Mouse (Mus musculus): ENCODE data around the gene Acot8. TPM values are rescaled to one million over a fixed set of nuclear protein-coding genes. Genes with fewer than 3 reads are reported as not detected.
A peak's percentile ranks its signal among the peaks of the same experiment; 100 is the strongest.
"Not testable (repeated sequence)": the region's sequence is repeated elsewhere in the genome, so short reads cannot be mapped to it uniquely, and the experiment has no call there.

Gene Acot8
- polyA plus RNA-seq, 1 experiment from 2014 or later: 12.0 TPM

DNA sequence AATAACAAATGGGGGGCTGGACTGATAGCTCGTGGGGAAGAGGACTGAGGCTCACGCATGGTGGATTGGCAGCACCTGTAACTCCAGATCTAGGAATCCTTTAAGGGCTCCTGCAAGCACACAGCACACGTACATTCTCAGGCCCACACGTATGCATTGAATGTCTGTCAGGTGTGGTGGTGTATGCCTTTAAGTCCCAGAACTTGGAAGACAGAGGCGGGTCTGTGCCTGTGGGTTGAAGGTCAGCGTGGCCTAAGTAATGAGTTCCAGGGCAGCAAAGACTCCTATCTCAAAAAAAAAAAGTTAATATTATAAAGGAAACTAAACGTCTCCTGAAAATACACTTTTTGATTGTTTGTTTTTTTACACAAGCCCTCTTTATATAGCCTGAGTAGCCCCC, 1.9 kb upstream of the Acot8 start:
- ATAC-seq (ENCODE audit: extremely low read depth, insufficient number of reproducible peaks, low FRiP score, low TSS enrichment): no peak
- H3K9me3 ChIP-seq: no peaks in the 10 kb centered on the region
- 73% methylated on average over 7 of the region's 7 CpGs for WGBS
- H3K9ac ChIP-seq: no peak overlapping the region
- no peak overlapping the region for H3K4me3 ChIP-seq
- H3K4me2 ChIP-seq: peak overlapping the region; percentile 85; the same call in 1 of the 2 replicates
- H3K27me3 ChIP-seq (replicated peaks): no peaks in the 10 kb centered on the region
- H3K4me1 ChIP-seq: peaks cover 33% of the 10 kb centered on the region
- H3K27ac ChIP-seq (replicated peaks): no peak overlapping the region
- peaks cover 23% of the 10 kb centered on the region for H3K36me3 ChIP-seq

DNA sequence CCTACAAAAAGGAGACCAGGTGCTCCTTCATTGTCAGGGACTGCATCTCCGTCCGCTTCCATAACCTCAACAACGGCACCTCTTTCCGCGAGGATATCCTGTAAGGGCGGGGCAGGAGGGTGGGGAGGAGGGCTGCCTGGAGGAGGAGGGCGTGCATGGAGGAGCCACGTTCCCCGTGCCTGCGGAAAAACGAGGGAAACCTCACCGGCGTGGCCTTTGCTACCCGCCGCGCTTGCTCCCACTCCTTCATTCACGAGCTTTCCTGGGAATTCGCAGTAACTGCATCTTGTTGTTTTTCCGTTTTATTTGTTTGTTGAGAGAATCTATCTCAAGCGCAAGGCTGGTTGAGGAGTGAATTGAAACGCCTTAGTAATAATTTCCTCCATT, 643 bp upstream of the Acot8 start:
- Histone ChIP-seq H3K36me3 (peaks cover 33% of the 10 kb centered on the region), H3K9ac (peak overlapping the region; percentile 89), H3K4me3 (peak overlapping the region; percentile 80), H3K27ac (replicated peaks) (peak overlapping the region; percentile 83), H3K4me2 (peak overlapping the region; percentile 85), H3K27me3 (replicated peaks) (no peaks in the 10 kb centered on the region), H3K9me3 (no peaks in the 10 kb centered on the region), H3K4me1 (peaks cover 33% of the 10 kb centered on the region)
- ATAC-seq (ENCODE audit: extremely low read depth, insufficient number of reproducible peaks, low FRiP score, low TSS enrichment): peak; percentile 53
- 2% methylated on average over 21 of the region's 21 CpGs for WGBS

DNA sequence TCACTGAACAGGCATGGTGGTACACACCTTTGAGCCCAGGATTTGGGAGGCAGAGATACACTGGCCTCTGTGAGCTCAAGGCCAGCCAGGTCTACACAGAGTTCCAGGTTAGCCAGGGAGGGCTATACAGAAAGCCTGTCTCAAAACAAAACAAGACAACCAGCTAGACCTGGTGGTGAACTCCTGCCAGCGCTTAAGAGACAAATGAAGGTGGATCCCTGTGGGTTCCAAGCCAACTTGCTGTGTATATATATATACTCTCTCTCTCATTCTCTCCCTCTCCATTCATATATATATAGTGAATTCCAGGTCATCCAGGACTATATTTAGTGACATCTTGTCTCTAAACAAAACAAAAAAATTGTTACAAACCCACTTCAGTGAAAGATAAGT, 765 bp downstream of the Acot8 start:
- 50% methylated on average over 1 of the region's 1 CpGs for WGBS
- ATAC-seq (ENCODE audit: extremely low read depth, insufficient number of reproducible peaks, low FRiP score, low TSS enrichment): no peak
- Histone ChIP-seq H3K9ac (peak overlapping the region; percentile 93), H3K36me3 (peaks cover 43% of the 10 kb centered on the region), H3K4me1 (peaks cover 33% of the 10 kb centered on the region), H3K27ac (replicated peaks) (peak overlapping the region; percentile 84), H3K9me3 (no peaks in the 10 kb centered on the region), H3K4me3 (peak overlapping the region; percentile 80), H3K27me3 (replicated peaks) (no peaks in the 10 kb centered on the region), H3K4me2 (peak overlapping the region; percentile 79)

DNA sequence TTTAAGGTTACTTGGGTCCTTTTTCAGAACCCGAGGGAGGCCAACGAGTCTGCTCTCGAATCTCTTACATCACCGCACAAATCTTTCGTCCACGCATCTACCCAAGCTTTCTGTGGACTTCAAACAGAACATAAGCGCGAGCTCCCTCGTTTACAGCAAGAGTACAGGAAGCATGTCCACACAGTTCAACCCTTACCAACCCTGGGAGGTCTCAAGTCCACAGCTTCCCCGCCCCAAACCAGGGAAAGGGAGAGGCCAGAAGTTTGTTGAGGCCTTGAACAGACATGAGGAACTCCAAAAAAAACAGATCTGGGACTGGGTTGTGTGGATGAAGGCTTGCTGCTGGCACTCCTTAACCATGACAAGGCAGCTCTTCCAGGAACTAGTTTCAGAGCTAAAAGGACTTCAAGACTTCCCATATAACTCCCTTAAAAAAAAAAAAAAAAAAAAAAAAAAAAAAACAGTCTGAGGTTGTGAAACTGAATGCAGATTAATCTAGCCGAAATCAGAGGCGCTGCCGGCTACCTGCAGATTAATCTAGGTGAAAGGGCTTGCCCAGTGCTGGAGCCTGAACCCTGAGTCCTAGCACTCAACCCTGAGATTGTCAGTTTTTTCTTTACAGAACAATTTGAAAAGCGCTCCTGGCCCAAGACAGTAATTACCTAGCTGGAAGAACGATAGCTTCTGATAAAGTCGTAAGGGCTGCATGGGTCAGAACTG, 1.3 kb downstream of the Acot8 start:
- Histone ChIP-seq H3K36me3 (peaks cover 43% of the 10 kb centered on the region), H3K4me3 (peak overlapping the region; percentile 80), H3K27ac (replicated peaks) (0 out of 2 replicates have a peak overlapping the region, but pooled peaks have one; percentile 84), H3K27me3 (replicated peaks) (no peaks in the 10 kb centered on the region), H3K9me3 (no peaks in the 10 kb centered on the region), H3K9ac (peak overlapping the region; percentile 93), H3K4me1 (peaks cover 33% of the 10 kb centered on the region), H3K4me2 (peak overlapping the region; percentile 79)
- no peak for ATAC-seq (ENCODE audit: extremely low read depth, insufficient number of reproducible peaks, low FRiP score, low TSS enrichment)
- 90% methylated on average over 16 of the region's 16 CpGs for WGBS

DNA sequence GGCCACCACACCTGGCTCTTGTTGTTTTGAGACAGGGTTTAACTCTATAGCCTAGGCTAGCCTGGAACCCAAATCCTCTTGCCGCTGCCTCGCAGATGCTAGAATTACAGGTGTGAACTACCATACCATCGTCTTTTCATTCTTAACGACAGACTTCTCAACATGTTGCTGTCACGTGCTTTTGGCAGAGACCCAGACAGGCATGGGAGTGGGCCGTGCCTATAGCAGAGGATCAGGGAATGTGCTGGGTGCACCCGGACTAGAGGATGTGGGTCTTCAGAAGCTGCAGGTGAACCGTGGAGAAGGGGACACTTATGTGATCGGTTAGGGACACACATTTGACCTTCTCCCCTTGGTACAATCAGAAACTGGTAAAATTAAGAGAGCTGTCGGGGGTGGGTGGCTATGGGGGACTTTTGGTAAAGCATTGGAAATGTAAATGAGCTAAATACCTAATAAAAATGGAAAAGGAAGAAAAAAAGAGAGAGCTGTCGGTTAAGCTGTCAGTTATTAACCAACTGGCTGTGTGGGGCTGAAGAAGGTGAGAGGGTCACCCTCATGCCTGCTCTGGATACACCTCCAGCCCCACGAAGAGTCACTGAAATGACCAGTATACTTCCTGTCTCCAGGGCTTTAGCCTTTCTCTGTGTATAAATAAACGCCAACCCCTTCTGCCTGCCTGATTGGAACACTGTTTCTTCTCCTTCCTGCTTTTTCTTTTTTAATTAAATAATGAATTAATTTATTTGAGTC, 4.3 kb downstream of the Acot8 start:
- H3K9me3 ChIP-seq: no peaks in the 10 kb centered on the region
- H3K4me3 ChIP-seq: no peak overlapping the region
- peaks cover 18% of the 10 kb centered on the region for H3K4me1 ChIP-seq
- H3K27ac ChIP-seq (replicated peaks): no peak overlapping the region
- peaks cover 70% of the 10 kb centered on the region for H3K36me3 ChIP-seq
- WGBS: 86% methylated on average over 13 of the region's 13 CpGs
- ATAC-seq (ENCODE audit: extremely low read depth, insufficient number of reproducible peaks, low FRiP score, low TSS enrichment): no peak
- no peak overlapping the region for H3K9ac ChIP-seq
- no peaks in the 10 kb centered on the region for H3K27me3 ChIP-seq (replicated peaks)
- H3K4me2 ChIP-seq: no peak overlapping the region

DNA sequence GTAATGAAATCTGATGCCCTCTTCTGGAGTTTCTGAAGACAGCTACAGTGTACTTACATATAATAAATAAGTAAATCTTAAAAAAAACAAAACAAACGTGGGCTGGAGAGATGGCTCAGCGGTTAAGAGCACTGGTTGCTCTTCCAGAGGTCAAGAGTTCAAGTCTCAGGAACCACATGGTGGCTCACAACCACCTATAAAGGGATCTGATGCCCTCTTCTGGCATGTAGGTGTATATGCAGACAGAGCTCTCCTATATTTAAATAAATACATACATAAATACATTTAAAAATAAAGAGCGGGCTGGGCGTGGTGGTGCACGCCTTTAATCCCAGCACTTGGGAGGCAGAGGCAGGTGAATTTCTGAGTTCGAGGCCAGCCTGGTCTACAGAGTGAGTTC, 6.1 kb downstream of the Acot8 start:
- H3K27ac ChIP-seq (replicated peaks); H3K9me3 ChIP-seq; H3K27me3 ChIP-seq (replicated peaks); H3K9ac ChIP-seq; H3K4me3 ChIP-seq; H3K4me2 ChIP-seq; ATAC-seq (ENCODE audit: extremely low read depth, insufficient number of reproducible peaks, low FRiP score, low TSS enrichment): not testable (repeated sequence)
- Histone ChIP-seq H3K4me1 (peaks cover 16% of the 10 kb centered on the region), H3K36me3 (peaks cover 85% of the 10 kb centered on the region)
- 76% methylated on average over 6 of the region's 6 CpGs for WGBS

DNA sequence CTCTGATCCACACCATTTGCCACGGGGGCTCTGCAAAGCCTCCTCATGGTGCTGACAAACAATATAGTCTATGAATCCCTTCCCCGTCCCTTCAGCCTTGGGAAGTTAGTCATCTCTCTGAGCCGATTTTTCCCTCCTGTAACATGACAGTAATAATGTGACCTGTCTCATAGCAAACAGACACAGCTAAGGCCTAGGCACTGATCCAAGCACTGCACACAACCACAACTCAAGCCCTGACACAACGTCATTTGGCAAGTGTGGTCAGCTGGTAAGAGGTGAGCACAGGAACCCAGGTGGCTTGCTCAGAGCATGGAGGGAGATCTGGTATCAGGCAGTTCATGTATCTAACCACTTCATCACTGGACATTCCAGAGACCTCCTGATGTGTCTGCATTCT, 8.8 kb downstream of the Acot8 start:
- peaks cover 92% of the 10 kb centered on the region for H3K36me3 ChIP-seq
- WGBS: 76% methylated on average over 4 of the region's 4 CpGs
- ATAC-seq (ENCODE audit: extremely low read depth, insufficient number of reproducible peaks, low FRiP score, low TSS enrichment): no peak

DNA sequence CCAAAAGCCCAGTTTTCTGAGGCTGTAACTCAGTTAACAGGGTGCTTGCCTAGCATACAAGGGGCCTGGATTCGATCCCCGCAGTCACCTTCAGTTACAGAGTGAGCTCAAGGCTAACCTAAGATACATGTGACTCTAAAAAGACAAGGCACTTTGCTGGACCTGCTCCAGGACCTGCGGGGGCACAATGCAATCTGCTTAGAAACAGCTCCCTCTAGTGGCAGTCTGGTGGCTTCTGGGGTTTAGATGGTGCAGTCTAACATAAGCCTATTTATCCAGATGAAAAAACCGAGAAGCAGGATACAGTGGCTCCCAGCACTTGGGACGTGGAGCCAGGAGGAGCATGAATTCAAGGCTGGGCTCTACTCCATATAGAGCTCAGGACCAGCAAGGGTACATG, 10.4 kb downstream of the Acot8 start:
- H3K4me1 ChIP-seq: peaks cover 16% of the 10 kb centered on the region
- H3K9ac ChIP-seq: no peak overlapping the region
- no peak for ATAC-seq (ENCODE audit: extremely low read depth, insufficient number of reproducible peaks, low FRiP score, low TSS enrichment)
- H3K4me2 ChIP-seq: no peak overlapping the region
- no peaks in the 10 kb centered on the region for H3K27me3 ChIP-seq (replicated peaks)
- WGBS: 29% methylated on average over 5 of the region's 5 CpGs
- H3K4me3 ChIP-seq: no peak overlapping the region
- H3K9me3 ChIP-seq: no peaks in the 10 kb centered on the region
- peaks cover 93% of the 10 kb centered on the region for H3K36me3 ChIP-seq
- peak overlapping the region; percentile 75 for H3K27ac ChIP-seq (replicated peaks)

More for the DNA sequence above, 8.8 kb downstream of the Acot8 start:
- no peaks in the 10 kb centered on the region for H3K27me3 ChIP-seq (replicated peaks)
- no peaks in the 10 kb centered on the region for H3K9me3 ChIP-seq
- no peak overlapping the region for H3K27ac ChIP-seq (replicated peaks)
- H3K4me3 ChIP-seq: no peak overlapping the region
- no peak overlapping the region for H3K4me2 ChIP-seq
- H3K9ac ChIP-seq: no peak overlapping the region
- peaks cover 16% of the 10 kb centered on the region for H3K4me1 ChIP-seq

DNA sequence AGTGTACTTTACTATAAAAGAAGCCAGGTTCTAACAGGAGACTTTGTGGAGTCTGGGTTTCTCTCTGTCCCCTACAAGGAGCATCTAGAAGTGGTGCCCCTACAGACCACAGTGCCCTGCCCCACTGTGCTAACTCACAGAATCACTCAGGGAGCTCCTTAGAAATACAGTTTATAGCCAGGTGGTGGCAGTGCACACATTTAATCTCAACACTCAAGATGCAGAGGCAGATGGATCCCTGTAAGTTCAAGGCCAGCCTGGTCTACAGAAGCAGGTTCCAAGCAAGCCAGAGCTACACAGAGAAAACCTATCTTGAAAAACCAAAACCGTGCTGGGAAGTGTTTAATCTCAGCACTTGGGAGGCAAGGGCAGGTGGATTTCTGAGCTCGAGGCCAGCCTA, 10.9 kb downstream of the Acot8 start:
- no peak for ATAC-seq (ENCODE audit: extremely low read depth, insufficient number of reproducible peaks, low FRiP score, low TSS enrichment)
- peak overlapping the region; percentile 75 for H3K27ac ChIP-seq (replicated peaks)

DNA sequence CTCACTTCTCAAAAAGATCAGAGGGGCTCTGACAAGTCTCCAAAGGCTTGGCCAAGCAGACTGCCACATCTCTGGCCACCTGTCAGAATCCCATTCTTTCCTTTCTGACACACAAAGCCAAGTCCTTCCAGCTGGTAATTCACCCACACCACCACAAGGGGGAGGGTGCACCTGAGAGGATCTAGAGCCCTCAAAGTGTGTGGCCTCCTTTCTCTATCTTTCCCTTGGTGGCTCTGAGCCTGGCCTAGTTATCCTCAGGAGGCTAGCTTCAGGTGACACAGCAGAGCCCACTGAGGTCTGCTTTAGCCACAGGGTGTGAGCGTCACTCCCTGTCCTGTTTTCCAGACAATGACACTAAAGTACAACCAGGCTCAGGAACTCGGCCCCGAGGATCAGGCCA, 11.4 kb downstream of the Acot8 start:
- Histone ChIP-seq H3K27me3 (replicated peaks) (no peaks in the 10 kb centered on the region), H3K4me3 (no peak overlapping the region), H3K36me3 (peaks cover 92% of the 10 kb centered on the region), H3K4me2 (no peak overlapping the region), H3K4me1 (peaks cover 24% of the 10 kb centered on the region), H3K9ac (peak overlapping the region; percentile 29; the same call in 1 of the 2 replicates), H3K27ac (replicated peaks) (peak overlapping the region; percentile 75), H3K9me3 (no peaks in the 10 kb centered on the region)
- WGBS: 47% methylated on average over 3 of the region's 3 CpGs
- no peak for ATAC-seq (ENCODE audit: extremely low read depth, insufficient number of reproducible peaks, low FRiP score, low TSS enrichment)

More for the DNA sequence above, 10.9 kb downstream of the Acot8 start:
- Histone ChIP-seq H3K4me1 (peaks cover 19% of the 10 kb centered on the region), H3K9ac (peak overlapping the region; percentile 57; the same call in 1 of the 2 replicates), H3K4me2 (no peak overlapping the region), H3K9me3 (no peaks in the 10 kb centered on the region), H3K27me3 (replicated peaks) (no peaks in the 10 kb centered on the region), H3K36me3 (peaks cover 92% of the 10 kb centered on the region), H3K4me3 (no peak overlapping the region)
- WGBS: 90% methylated on average over 2 of the region's 2 CpGs

DNA sequence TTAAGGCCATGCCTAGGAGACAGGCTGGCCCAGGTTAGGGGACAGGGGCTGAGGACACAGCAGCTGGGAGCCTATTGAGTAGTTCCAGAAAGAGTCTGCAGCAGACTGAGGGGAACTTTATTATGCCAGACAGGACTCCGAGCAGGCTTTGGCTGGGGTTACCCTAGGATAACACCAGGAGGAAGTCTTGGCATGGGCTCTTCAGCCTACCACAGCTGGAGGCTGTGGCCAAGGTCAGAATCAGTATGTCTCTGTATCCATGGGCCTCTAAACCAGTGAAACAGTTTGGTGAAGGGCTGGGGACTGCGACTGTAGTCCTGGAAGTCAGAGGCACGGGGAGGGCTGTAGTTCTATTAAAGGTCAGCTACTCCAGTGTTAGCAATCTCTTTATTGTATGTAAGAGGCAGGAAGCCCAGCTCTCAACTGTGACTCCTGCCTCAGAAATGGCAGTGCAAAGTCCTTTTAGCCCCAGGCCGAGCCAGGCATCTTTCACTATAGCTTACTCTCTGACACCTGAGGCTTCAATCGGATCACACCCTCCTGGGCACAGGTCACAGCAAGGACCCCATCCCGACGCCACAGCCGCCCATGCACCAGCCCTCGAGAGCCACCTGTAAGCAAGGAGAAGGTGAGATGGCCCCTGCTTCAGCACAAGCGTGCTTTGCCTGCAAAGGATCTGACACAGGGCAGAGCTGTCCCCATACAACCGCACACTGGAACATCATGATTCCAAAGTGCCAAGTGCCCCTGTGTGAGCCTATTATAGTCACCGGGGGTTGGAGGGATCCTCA, 12.1 kb downstream of the Acot8 start:
- no peak overlapping the region for H3K9ac ChIP-seq
- H3K36me3 ChIP-seq: peaks cover 89% of the 10 kb centered on the region
- 84% methylated on average over 12 of the region's 12 CpGs for WGBS
- H3K4me2 ChIP-seq: no peak overlapping the region
- peaks cover 30% of the 10 kb centered on the region for H3K4me1 ChIP-seq
- H3K27ac ChIP-seq (replicated peaks): peak overlapping the region; percentile 75
- H3K4me3 ChIP-seq: no peak overlapping the region
- no peaks in the 10 kb centered on the region for H3K9me3 ChIP-seq
- no peaks in the 10 kb centered on the region for H3K27me3 ChIP-seq (replicated peaks)
- no peak for ATAC-seq (ENCODE audit: extremely low read depth, insufficient number of reproducible peaks, low FRiP score, low TSS enrichment)

All from heart, embryonic 13.5 days (tissue).